Mouse (Mus musculus): ENCODE data around the gene Hapln4.
"Not testable (repeated sequence)": the region's sequence is repeated elsewhere in the genome, so short reads cannot be mapped to it uniquely, and the experiment has no call there.

Gene Hapln4

GRCm38 (mm10) chr8:70083285-70083684 is at the start of gene Hapln4:
Gene Hapln4 (plus strand): TSS chr8:70083457.
- no peak for DNase-seq (ENCODE audit: low spot score)

- DNase-seq (ENCODE audit: low spot score), result no peak
These were observed 45.3 kb upstream of the Hapln4 start for GRCm38 (mm10) chr8:70037994-70038393.

- DNase-seq (ENCODE audit: low spot score), result peak; percentile 43
These were observed 41.2 kb upstream of the Hapln4 start for GRCm38 (mm10) chr8:70041885-70042546.

GRCm38 (mm10) chr8:70042583-70043455 is 40.4 kb upstream of the Hapln4 start, which contains the start of the genes Mau2 and Sugp1:
Gene Mau2 (minus strand): TSS chr8:70042734.
Gene Sugp1 (plus strand): TSS chr8:70042813.
- DNase-seq (ENCODE audit: low spot score), result peak; percentile 98

GRCm38 (mm10) chr8:70043996-70044395 is 39.3 kb upstream of the Hapln4 start:
- no peak for DNase-seq (ENCODE audit: low spot score)

GRCm38 (mm10) chr8:70049662-70050061 is 33.6 kb upstream of the Hapln4 start:
- DNase-seq (ENCODE audit: low spot score), result no peak

GRCm38 (mm10) chr8:70050434-70050833 is 32.8 kb upstream of the Hapln4 start:
- DNase-seq (ENCODE audit: low spot score), result not testable (repeated sequence)

- no peak for DNase-seq (ENCODE audit: low spot score)
These were observed 25.5 kb upstream of the Hapln4 start for GRCm38 (mm10) chr8:70057721-70058120.

GRCm38 (mm10) chr8:70071836-70072440 is 11.3 kb upstream of the Hapln4 start:
- no peak for DNase-seq (ENCODE audit: low spot score)

- DNase-seq (ENCODE audit: low spot score), result no peak
These were observed 10.7 kb upstream of the Hapln4 start, which contains the start of gene Tm6sf2 for GRCm38 (mm10) chr8:70072441-70073069. Gene Tm6sf2 (plus strand): TSS chr8:70072924.

GRCm38 (mm10) chr8:70073120-70073519 is 10.1 kb upstream of the Hapln4 start:
- DNase-seq (ENCODE audit: low spot score), result no peak

GRCm38 (mm10) chr8:70073682-70074081 is 9.6 kb upstream of the Hapln4 start:
- DNase-seq (ENCODE audit: low spot score), result no peak

GRCm38 (mm10) chr8:70081976-70082375 is 1.3 kb upstream of the Hapln4 start:
- DNase-seq (ENCODE audit: low spot score), result no peak

- DNase-seq (ENCODE audit: low spot score), result no peak
These were observed 1.2 kb downstream of the Hapln4 start for GRCm38 (mm10) chr8:70084191-70085065.

GRCm38 (mm10) chr8:70086151-70086550 is 2.9 kb downstream of the Hapln4 start:
- DNase-seq (ENCODE audit: low spot score), result no peak

GRCm38 (mm10) chr8:70087237-70087636 is 4.0 kb downstream of the Hapln4 start:
- no peak for DNase-seq (ENCODE audit: low spot score)

- no peak for DNase-seq (ENCODE audit: low spot score)
These were observed 4.8 kb downstream of the Hapln4 start for GRCm38 (mm10) chr8:70087836-70088650.

- no peak for DNase-seq (ENCODE audit: low spot score)
These were observed 6.2 kb downstream of the Hapln4 start for GRCm38 (mm10) chr8:70089296-70089960.

- no peak for DNase-seq (ENCODE audit: low spot score)
These were observed 9.5 kb downstream of the Hapln4 start for GRCm38 (mm10) chr8:70092786-70093185.

GRCm38 (mm10) chr8:70099276-70099675 is 16.0 kb downstream of the Hapln4 start:
- no peak for DNase-seq (ENCODE audit: low spot score)
